Comparison of ENCODE assay signal across 15 mouse cellular contexts in genomic region chr1:193194416-193195140, GRCm38 (mm10). TPM values are rescaled to one million over a fixed set of nuclear protein-coding genes. Genes with fewer than 3 reads are reported as not detected.
"Had no signal": no experiment of that assay in that cellular context is flagged by ENCODE, and none has a peak within 500 bp of the region (broad histone marks: within the 10 kb centered on the region; RNA-seq: fewer than 3 reads in every experiment).

No protein-coding gene starts in this region.

- DNase-seq: kidney, adult 8-10 months; kidney, postnatal 25 days; liver; liver, embryonic 13.5 days; liver, postnatal 0 days; lung, postnatal 14 days; retina, postnatal 1 day; thymus, adult 2 months had no signal

- H3K9ac ChIP-seq: limb, embryonic 12.5 days; liver, embryonic 13.5 days; liver, postnatal 0 days; lung, embryonic 15.5 days; midbrain, embryonic 15.5 days; neural tube, embryonic 13.5 days; stomach, embryonic 15.5 days had no signal

- H3K27ac ChIP-seq: limb, embryonic 12.5 days; liver, embryonic 13.5 days; lung, embryonic 15.5 days; macrophage; midbrain, embryonic 15.5 days; neural tube, embryonic 13.5 days; stomach, embryonic 15.5 days had no signal

- H3K9me3 ChIP-seq: limb, embryonic 12.5 days; liver, embryonic 13.5 days; lung, embryonic 15.5 days; midbrain, embryonic 15.5 days; neural tube, embryonic 13.5 days; stomach, embryonic 15.5 days had no signal

- H3K27me3 ChIP-seq: limb, embryonic 12.5 days; liver, embryonic 13.5 days; lung, embryonic 15.5 days; midbrain, embryonic 15.5 days; neural tube, embryonic 13.5 days; stomach, embryonic 15.5 days had no signal

- ATAC-seq: liver, postnatal 0 days; midbrain, embryonic 15.5 days had no signal

- H3K36me3 ChIP-seq: limb, embryonic 12.5 days; liver, embryonic 13.5 days; lung, embryonic 15.5 days; midbrain, embryonic 15.5 days; neural tube, embryonic 13.5 days; stomach, embryonic 15.5 days had no signal

- H3K4me2 ChIP-seq: limb, embryonic 12.5 days; liver, embryonic 13.5 days; lung, embryonic 15.5 days; midbrain, embryonic 15.5 days; neural tube, embryonic 13.5 days; stomach, embryonic 15.5 days had no signal

- H3K4me3 ChIP-seq: limb, embryonic 12.5 days; liver, embryonic 13.5 days; lung, embryonic 15.5 days; midbrain, embryonic 15.5 days; neural tube, embryonic 13.5 days; stomach, embryonic 15.5 days had no signal

RNA-seq across cellular contexts. Expression of gene Lamb3, which starts 12.9 kb away (rescaled TPM):
- total RNA-seq: megakaryocyte-erythroid progenitor cell, adult 5-6 weeks had no signal
- polyA plus RNA-seq: macrophage had no signal

RNA-seq across cellular contexts. Expression of gene Irf6, which starts 41.7 kb away (rescaled TPM):
- polyA plus RNA-seq: macrophage had no signal
